8 mouse cellular contexts compared by ENCODE assay signal in genomic region chr9:8001352-8001751, GRCm38 (mm10). TPM values are rescaled to one million over a fixed set of nuclear protein-coding genes. Genes with fewer than 3 reads are reported as not detected.
DNase-seq lines count a peak whose midpoint lies in the region; ATAC-seq and TF ChIP-seq lines count a peak whose summit lies in the region.

No protein-coding gene starts in this region.

- ATAC-seq in kidney, embryonic 15.5 days (replicated peaks; ENCODE audit: low FRiP score) = no peak
- ATAC-seq in forebrain, embryonic 15.5 days (replicated peaks) = no peak
- ATAC-seq in hindbrain, postnatal 0 days = no peak

- H3K4me1 ChIP-seq in kidney, embryonic 15.5 days = peaks cover 22% of the 10 kb centered on the region
- H3K4me1 ChIP-seq in embryonic facial prominence, embryonic 10.5 days = peaks cover 30% of the 10 kb centered on the region
- H3K4me1 ChIP-seq in forebrain, embryonic 15.5 days = peaks cover 35% of the 10 kb centered on the region
- no peaks in the 10 kb centered on the region for H3K4me1 ChIP-seq in hindbrain, postnatal 0 days (ENCODE audit: insufficient read depth, low read length)

- no peak for DNase-seq in kidney, adult 9 months
- DNase-seq in embryonic facial prominence, embryonic 10.5 days (ENCODE audit: low spot score) = no peak
- peak; percentile 10 for DNase-seq in hindbrain, postnatal 0 days (ENCODE audit: low spot score)
- DNase-seq in spleen, postnatal 36 days (ENCODE audit: low spot score in 2 of 2) = no peak
- no peak for DNase-seq in adrenal gland, postnatal 25 days
- DNase-seq in thymus, postnatal 25 days = no peak

- peak overlapping the region; percentile 36 for H3K4me2 ChIP-seq in kidney, embryonic 15.5 days
- peak overlapping the region; percentile 21; the same call in 1 of the 2 replicates for H3K4me2 ChIP-seq in forebrain, embryonic 15.5 days (replicated peaks)
- peak overlapping the region; percentile 21; the same call in 1 of the 2 replicates for H3K4me2 ChIP-seq in hindbrain, postnatal 0 days (ENCODE audit: low read depth, low read length)

- H3K9ac ChIP-seq in kidney, embryonic 15.5 days = no peak overlapping the region
- no peak overlapping the region; the same call in 1 of the 2 replicates for H3K9ac ChIP-seq in forebrain, embryonic 15.5 days (replicated peaks)
- H3K9ac ChIP-seq in hindbrain, postnatal 0 days (replicated peaks; ENCODE audit: low read length) = no peak overlapping the region

- no peaks in the 10 kb centered on the region for H3K9me3 ChIP-seq in kidney, embryonic 15.5 days (replicated peaks)
- H3K9me3 ChIP-seq in embryonic facial prominence, embryonic 10.5 days = no peaks in the 10 kb centered on the region
- H3K9me3 ChIP-seq in forebrain, embryonic 15.5 days = no peaks in the 10 kb centered on the region
- no peaks in the 10 kb centered on the region for H3K9me3 ChIP-seq in hindbrain, postnatal 0 days (ENCODE audit: low read length)

- no peak overlapping the region for H3K4me3 ChIP-seq in kidney, embryonic 15.5 days (replicated peaks)
- peak overlapping the region; percentile 32; the same call in 1 of the 2 replicates for H3K4me3 ChIP-seq in embryonic facial prominence, embryonic 10.5 days
- H3K4me3 ChIP-seq in forebrain, embryonic 15.5 days = no peak overlapping the region
- no peak overlapping the region for H3K4me3 ChIP-seq in hindbrain, postnatal 0 days (ENCODE audit: low read length)

- no peaks in the 10 kb centered on the region for H3K27me3 ChIP-seq in kidney, embryonic 15.5 days
- no peaks in the 10 kb centered on the region for H3K27me3 ChIP-seq in embryonic facial prominence, embryonic 10.5 days (replicated peaks; ENCODE audit: low read depth, poor library complexity, severe bottlenecking)
- no peaks in the 10 kb centered on the region for H3K27me3 ChIP-seq in forebrain, embryonic 15.5 days
- no peaks in the 10 kb centered on the region for H3K27me3 ChIP-seq in hindbrain, postnatal 0 days (ENCODE audit: insufficient read depth, low read length)

- no peak overlapping the region for H3K27ac ChIP-seq in kidney, embryonic 15.5 days
- H3K27ac ChIP-seq in embryonic facial prominence, embryonic 10.5 days (replicated peaks) = no peak overlapping the region
- H3K27ac ChIP-seq in forebrain, embryonic 15.5 days (replicated peaks) = no peak overlapping the region
- H3K27ac ChIP-seq in hindbrain, postnatal 0 days = no peak overlapping the region

- no peak for TF ChIP-seq CTCF in hindbrain, postnatal 0 days (IDR thresholded peaks at IDR 0.05; ENCODE audit: low read depth)

- peaks cover 45% of the 10 kb centered on the region for H3K36me3 ChIP-seq in kidney, embryonic 15.5 days
- H3K36me3 ChIP-seq in embryonic facial prominence, embryonic 10.5 days (replicated peaks) = peaks cover 51% of the 10 kb centered on the region
- no peaks in the 10 kb centered on the region for H3K36me3 ChIP-seq in forebrain, embryonic 15.5 days
- H3K36me3 ChIP-seq in hindbrain, postnatal 0 days (ENCODE audit: insufficient read depth, low read length) = no peaks in the 10 kb centered on the region

- WGBS in kidney, embryonic 15.5 days = 41% methylated on average over 7 of the region's 7 CpGs
- WGBS in embryonic facial prominence, embryonic 10.5 days = 70% methylated on average over 7 of the region's 7 CpGs
- 32% methylated on average over 7 of the region's 7 CpGs for WGBS in forebrain, embryonic 15.5 days
- 35% methylated on average over 7 of the region's 7 CpGs for WGBS in hindbrain, postnatal 0 days

RNA-seq across cellular contexts. Expression of gene Yap1, which starts 3.0 kb away (rescaled TPM):
- 38.0 and 40.0 TPM in 2 replicates for polyA plus RNA-seq in kidney, embryonic 15.5 days (2015; fragmentation: Nextera tagmentation; extraction: Ambion mirVana)
- polyA plus RNA-seq in embryonic facial prominence, embryonic 10.5 days (2016; fragmentation: Nextera tagmentation; extraction: Ambion mirVana) = 40.6 and 42.9 TPM in 2 replicates
- polyA plus RNA-seq in forebrain, embryonic 15.5 days (2015; fragmentation: Nextera tagmentation; extraction: Ambion mirVana) = 8.9 and 9.0 TPM in 2 replicates
- total RNA-seq in hindbrain, postnatal 0 days (2014; rRNA removed) = 10.9 and 22.2 TPM in 2 replicates
- polyA plus RNA-seq in hindbrain, postnatal 0 days (2015; fragmentation: Nextera tagmentation; extraction: Ambion mirVana) = 6.3 and 6.7 TPM in 2 replicates
- total RNA-seq in adrenal gland, postnatal 25 days (2021) = 81.7 and 83.4 TPM in 2 replicates

RNA-seq across cellular contexts. Expression of gene Cfap300, which starts 41.3 kb away (rescaled TPM):
- polyA plus RNA-seq in kidney, embryonic 15.5 days (2015; fragmentation: Nextera tagmentation; extraction: Ambion mirVana) = 11.2 and 12.0 TPM in 2 replicates
- 18.2 and 19.9 TPM in 2 replicates for polyA plus RNA-seq in embryonic facial prominence, embryonic 10.5 days (2016; fragmentation: Nextera tagmentation; extraction: Ambion mirVana)
- 13.8 and 16.5 TPM in 2 replicates for polyA plus RNA-seq in forebrain, embryonic 15.5 days (2015; fragmentation: Nextera tagmentation; extraction: Ambion mirVana)
- total RNA-seq in hindbrain, postnatal 0 days (2014; rRNA removed) = 11.1 and 13.5 TPM in 2 replicates
- polyA plus RNA-seq in hindbrain, postnatal 0 days (2015; fragmentation: Nextera tagmentation; extraction: Ambion mirVana) = 10.3 and 10.6 TPM in 2 replicates
- 2.9 and 4.0 TPM in 2 replicates for total RNA-seq in adrenal gland, postnatal 25 days (2021)
